Mouse (Mus musculus): ENCODE data around the gene Mettl24. TPM values are rescaled to one million over a fixed set of nuclear protein-coding genes. Genes with fewer than 3 reads are reported as not detected.

Mettl24 gene
- polyA plus RNA-seq, 1 experiment from 2014 or later = 1.2 TPM

- no peak overlapping the region for H3K4me3 ChIP-seq (ENCODE audit: low read depth, low read length)
- H3K4me2 ChIP-seq (ENCODE audit: low read depth, low read length, severe bottlenecking) = no peak overlapping the region
- DNase-seq (ENCODE audit: low spot score) (no peak), ATAC-seq (replicated peaks; ENCODE audit: low FRiP score) (no peak)
- no peaks in the 10 kb centered on the region; the same call in 1 of the 2 replicates for H3K36me3 ChIP-seq (ENCODE audit: control insufficient read depth, insufficient read depth, low read length)
- H3K27me3 ChIP-seq (ENCODE audit: control insufficient read depth, insufficient read depth, low read length) = no peaks in the 10 kb centered on the region
- H3K27ac ChIP-seq (ENCODE audit: low read depth, low read length) = no peak overlapping the region
- no peaks in the 10 kb centered on the region for H3K9me3 ChIP-seq (ENCODE audit: control insufficient read depth, low read length)
- H3K9ac ChIP-seq (ENCODE audit: low read length) = no peak overlapping the region
- 83% methylated on average over 2 of the region's 2 CpGs for WGBS
- H3K4me1 ChIP-seq (replicated peaks; ENCODE audit: control insufficient read depth, insufficient read depth, low read length) = no peaks in the 10 kb centered on the region
Measured at GRCm38 (mm10) chr10:40850644-40851043, 167.6 kb downstream of the Mettl24 start.

- Histone ChIP-seq H3K9me3 (ENCODE audit: control insufficient read depth, low read length) (no peaks in the 10 kb centered on the region), H3K36me3 (ENCODE audit: control insufficient read depth, insufficient read depth, low read length) (no peaks in the 10 kb centered on the region; the same call in 1 of the 2 replicates), H3K4me1 (replicated peaks; ENCODE audit: control insufficient read depth, insufficient read depth, low read length) (no peaks in the 10 kb centered on the region), H3K9ac (ENCODE audit: low read length) (no peak overlapping the region), H3K27me3 (ENCODE audit: control insufficient read depth, insufficient read depth, low read length) (no peaks in the 10 kb centered on the region), H3K27ac (ENCODE audit: low read depth, low read length) (no peak overlapping the region), H3K4me2 (ENCODE audit: low read depth, low read length, severe bottlenecking) (no peak overlapping the region), H3K4me3 (ENCODE audit: low read depth, low read length) (no peak overlapping the region)
- no peak for ATAC-seq (replicated peaks; ENCODE audit: low FRiP score)
- DNase-seq (ENCODE audit: low spot score) = no peak
Measured at GRCm38 (mm10) chr10:40851138-40851537, 168.1 kb downstream of the Mettl24 start.

DNA sequence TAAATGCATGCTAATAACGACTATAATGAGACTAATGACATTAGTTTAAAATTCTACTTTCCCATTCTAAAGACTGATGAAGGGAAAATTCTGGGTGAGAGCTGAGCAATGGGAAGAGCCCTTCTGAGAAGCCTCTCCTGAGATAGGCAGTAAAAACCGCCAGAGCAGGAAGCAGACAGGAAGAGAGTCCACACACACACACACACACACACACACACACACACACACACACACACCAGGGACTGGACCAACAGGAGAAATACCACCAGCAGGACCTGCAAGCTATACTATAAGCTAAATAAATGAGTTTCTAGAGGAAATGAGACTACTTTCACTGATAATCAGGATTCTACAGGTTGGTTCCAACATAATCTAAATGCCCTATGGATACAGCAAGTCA lies 172.5 kb downstream of the Mettl24 start:
- H3K36me3 ChIP-seq (ENCODE audit: control insufficient read depth, insufficient read depth, low read length) = no peaks in the 10 kb centered on the region
- H3K4me3 ChIP-seq (ENCODE audit: low read depth, low read length) = no peak overlapping the region
- H3K27ac ChIP-seq (ENCODE audit: low read depth, low read length) = no peak overlapping the region
- DNase-seq (ENCODE audit: low spot score) (no peak), ATAC-seq (replicated peaks; ENCODE audit: low FRiP score) (no peak)
- no peak overlapping the region for H3K9ac ChIP-seq (ENCODE audit: low read length)
- H3K4me1 ChIP-seq (replicated peaks; ENCODE audit: control insufficient read depth, insufficient read depth, low read length) = no peaks in the 10 kb centered on the region
- H3K4me2 ChIP-seq (ENCODE audit: low read depth, low read length, severe bottlenecking) = no peak overlapping the region
- H3K27me3 ChIP-seq (ENCODE audit: control insufficient read depth, insufficient read depth, low read length) = no peaks in the 10 kb centered on the region
- no peaks in the 10 kb centered on the region for H3K9me3 ChIP-seq (ENCODE audit: control insufficient read depth, low read length)
- 68% methylated on average over 2 of the region's 2 CpGs for WGBS

DNA sequence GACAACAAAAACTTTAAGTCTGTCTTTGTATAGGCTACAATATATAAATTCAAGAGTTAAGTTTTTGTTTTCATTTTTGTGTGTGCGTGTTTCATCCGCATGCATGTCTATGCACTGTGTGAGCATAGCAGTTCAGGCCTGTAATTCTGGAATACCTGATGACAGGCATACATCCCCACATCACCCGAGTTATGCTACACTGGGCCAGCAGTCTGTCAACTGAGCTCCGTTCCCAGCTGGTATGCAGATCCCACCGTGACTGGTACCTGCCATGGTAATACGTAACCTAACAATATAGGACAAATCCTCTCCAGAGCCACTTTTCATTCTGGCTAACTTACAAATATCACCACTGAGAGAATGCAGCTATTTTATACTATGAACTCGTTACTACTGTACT lies 173.6 kb downstream of the Mettl24 start:
- no peak for ATAC-seq (replicated peaks; ENCODE audit: low FRiP score)
- no peak overlapping the region for H3K4me2 ChIP-seq (ENCODE audit: low read depth, low read length, severe bottlenecking)
- DNase-seq (ENCODE audit: low spot score) = no peak
- H3K27me3 ChIP-seq (ENCODE audit: control insufficient read depth, insufficient read depth, low read length) = no peaks in the 10 kb centered on the region
- no peak overlapping the region for H3K4me3 ChIP-seq (ENCODE audit: low read depth, low read length)
- no peaks in the 10 kb centered on the region for H3K4me1 ChIP-seq (replicated peaks; ENCODE audit: control insufficient read depth, insufficient read depth, low read length)
- WGBS = 94% methylated on average over 7 of the region's 7 CpGs
- no peak overlapping the region for H3K9ac ChIP-seq (ENCODE audit: low read length)
- no peaks in the 10 kb centered on the region for H3K9me3 ChIP-seq (ENCODE audit: control insufficient read depth, low read length)
- H3K36me3 ChIP-seq (ENCODE audit: control insufficient read depth, insufficient read depth, low read length) = no peaks in the 10 kb centered on the region
- no peak overlapping the region for H3K27ac ChIP-seq (ENCODE audit: low read depth, low read length)

DNA sequence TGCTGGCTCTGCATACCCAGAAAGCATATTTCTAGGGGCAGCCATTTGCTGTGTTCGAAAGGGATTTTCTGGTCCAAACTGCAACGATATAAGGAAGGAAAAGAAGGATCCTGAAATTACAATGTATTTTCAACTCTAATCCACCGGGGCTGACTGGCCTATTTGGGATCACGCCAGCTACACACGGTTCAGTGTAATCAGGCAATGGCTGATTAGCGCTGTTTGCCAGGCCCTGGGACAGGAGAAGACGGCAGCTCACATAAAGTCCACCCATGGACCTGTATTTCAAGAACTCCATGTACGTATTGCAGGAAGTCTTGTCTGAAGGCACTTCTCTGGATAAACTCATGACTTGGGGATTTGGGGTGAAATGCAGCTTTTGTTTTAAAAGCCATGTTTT lies 174.5 kb downstream of the Mettl24 start:
- no peaks in the 10 kb centered on the region for H3K36me3 ChIP-seq (ENCODE audit: control insufficient read depth, insufficient read depth, low read length)
- no peak for DNase-seq (ENCODE audit: low spot score)
- no peak overlapping the region for H3K4me2 ChIP-seq (ENCODE audit: low read depth, low read length, severe bottlenecking)
- WGBS = 93% methylated on average over 8 of the region's 8 CpGs
- no peaks in the 10 kb centered on the region for H3K27me3 ChIP-seq (ENCODE audit: control insufficient read depth, insufficient read depth, low read length)
- no peaks in the 10 kb centered on the region for H3K9me3 ChIP-seq (ENCODE audit: control insufficient read depth, low read length)
- ATAC-seq (replicated peaks; ENCODE audit: low FRiP score) = no peak
- H3K4me1 ChIP-seq (replicated peaks; ENCODE audit: control insufficient read depth, insufficient read depth, low read length) = no peaks in the 10 kb centered on the region
- no peak overlapping the region for H3K27ac ChIP-seq (ENCODE audit: low read depth, low read length)
- no peak overlapping the region for H3K4me3 ChIP-seq (ENCODE audit: low read depth, low read length)
- H3K9ac ChIP-seq (ENCODE audit: low read length) = no peak overlapping the region

Other genes with a start within 250 kb of the Mettl24 start
- gene Slc22a16, start 112.9 kb upstream of the Mettl24 start, polyA plus RNA-seq (2014; fragmentation: Nextera tagmentation; extraction: Ambion mirVana) = not detected in 2 replicates
- gene Ddo, start 53.3 kb upstream of the Mettl24 start, polyA plus RNA-seq (2014; fragmentation: Nextera tagmentation; extraction: Ambion mirVana) = 0.09 and 0.15 TPM in 2 replicates
- 39.0 and 41.5 TPM in 2 replicates for gene Cdc40, start 200.0 kb downstream of the Mettl24 start, polyA plus RNA-seq (2014; fragmentation: Nextera tagmentation; extraction: Ambion mirVana)
- gene Wasf1, start 200.2 kb downstream of the Mettl24 start, polyA plus RNA-seq (2014; fragmentation: Nextera tagmentation; extraction: Ambion mirVana) = 67.9 and 81.3 TPM in 2 replicates

Measured in forebrain, embryonic 11.5 days (tissue).